Mouse (Mus musculus) spleen, postnatal 4 days (tissue): Measurements from ENCODE around the gene Zfp654.

Experiments
- DNase-seq, 2 experiments: peaks; one replicate each; pipeline ENCODE4 v3.0.0; 2022; ENCODE audit warnings: low spot score in 2 of 2

Zfp654 gene

GRCm38 (mm10) chr16:64852891-64853290 is 1.4 kb upstream of the Zfp654 start:
- no peak for DNase-seq

- peak; percentile 59 to 82 for DNase-seq
These were observed 1.0 kb upstream of the Zfp654 start for GRCm38 (mm10) chr16:64852441-64852871.

- no peak for DNase-seq
These were observed 328 bp downstream of the Zfp654 start for GRCm38 (mm10) chr16:64851085-64851562.

GRCm38 (mm10) chr16:64850287-64851084 is 966 bp downstream of the Zfp654 start:
- peak in 1 of 2 experiments; percentile 31 for DNase-seq

GRCm38 (mm10) chr16:64845947-64846346 is 5.5 kb downstream of the Zfp654 start:
- peak in 1 of 2 experiments; percentile 65 for DNase-seq

- no peak for DNase-seq
These were observed 9.1 kb downstream of the Zfp654 start for GRCm38 (mm10) chr16:64842374-64842729.

GRCm38 (mm10) chr16:64841481-64842373 is 9.7 kb downstream of the Zfp654 start:
- no peak for DNase-seq

GRCm38 (mm10) chr16:64836709-64837108 is 14.7 kb downstream of the Zfp654 start:
- no peak for DNase-seq

- DNase-seq: no peak
These were observed 15.4 kb downstream of the Zfp654 start for GRCm38 (mm10) chr16:64835996-64836545.

GRCm38 (mm10) chr16:64830291-64830690 is 21.2 kb downstream of the Zfp654 start:
- no peak for DNase-seq

- no peak for DNase-seq
These were observed 27.0 kb downstream of the Zfp654 start for GRCm38 (mm10) chr16:64824474-64824873.

- DNase-seq: no peak
These were observed 27.6 kb downstream of the Zfp654 start for GRCm38 (mm10) chr16:64823890-64824289.

- DNase-seq: no peak
These were observed 34.2 kb downstream of the Zfp654 start for GRCm38 (mm10) chr16:64817094-64817765.

- no peak for DNase-seq
These were observed 48.4 kb downstream of the Zfp654 start for GRCm38 (mm10) chr16:64803041-64803440.

GRCm38 (mm10) chr16:64801638-64802037 is 49.8 kb downstream of the Zfp654 start:
- no peak for DNase-seq

GRCm38 (mm10) chr16:64800393-64800792 is 51.1 kb downstream of the Zfp654 start:
- DNase-seq: no peak

- DNase-seq: no peak
These were observed 56.6 kb downstream of the Zfp654 start for GRCm38 (mm10) chr16:64794802-64795201.

GRCm38 (mm10) chr16:64789706-64790105 is 61.7 kb downstream of the Zfp654 start:
- no peak for DNase-seq

- no peak for DNase-seq
These were observed 75.9 kb downstream of the Zfp654 start for GRCm38 (mm10) chr16:64775516-64775915.

- DNase-seq: no peak
These were observed 80.0 kb downstream of the Zfp654 start for GRCm38 (mm10) chr16:64771431-64771818.
